Mouse (Mus musculus) kidney, embryonic 16.5 days (tissue): Measurements from ENCODE around the gene 4930579F01Rik. TPM values are rescaled to one million over a fixed set of nuclear protein-coding genes. Genes with fewer than 3 reads are reported as not detected.

Source experiments
- ATAC-seq: fragments of 200-750 bp; cut with Nextera tagmentation; 2 replicates; pipeline ENCODE4 v1.8.0; 2017; ENCODE audit warnings: moderate TSS enrichment; ENCODE audit not compliant: low FRiP score, low TSS enrichment
- H3K27ac ChIP-seq: fragments of 300-500 bp; sonication (generic); 2 replicates; pipeline ENCODE4 v1.5.1; 2014; ENCODE audit warnings: low read length
- H3K27me3 ChIP-seq: fragments of 300-500 bp; sonication (generic); 2 replicates; pipeline ENCODE4 v1.6.1; 2014; ENCODE audit warnings: low read length, control low read depth, mixed read lengths; ENCODE audit not compliant: insufficient read depth
- H3K36me3 ChIP-seq: fragments of 300-500 bp; sonication (generic); 2 replicates; pipeline ENCODE4 v1.6.1; 2014; ENCODE audit warnings: low read length, control low read depth, mixed read lengths; ENCODE audit not compliant: insufficient read depth
- H3K4me1 ChIP-seq: fragments of 300-500 bp; sonication (generic); 2 replicates; pipeline ENCODE4 v1.6.1; 2014; ENCODE audit warnings: low read length, control low read depth, mixed read lengths; ENCODE audit not compliant: insufficient read depth
- H3K4me2 ChIP-seq: fragments of 300-500 bp; sonication (generic); replicated peaks from 2 replicates; pipeline ENCODE4 v1.6.1; 2014; ENCODE audit warnings: low read depth, low read length
- H3K4me3 ChIP-seq: fragments of 300-500 bp; sonication (generic); 2 replicates; pipeline ENCODE4 v1.5.1; 2014; ENCODE audit warnings: mild to moderate bottlenecking, low read length
- H3K9ac ChIP-seq: fragments of 300-500 bp; sonication (generic); replicated peaks from 2 replicates; pipeline ENCODE4 v1.6.1; 2014; ENCODE audit warnings: low read length
- H3K9me3 ChIP-seq: fragments of 300-500 bp; sonication (generic); 2 replicates; pipeline ENCODE4 v1.6.1; 2016; ENCODE audit warnings: low read length, control low read depth
- WGBS: fragments of 180-500 bp; shearing (Covaris S2); extraction: QIAGEN DNeasy Blood & Tissue Kit; methylation state at CpG from one replicate; pipeline ENCODE4 v1.1.7; 2014; 5-methylcytosine and 5-hydroxymethylcytosine counted together
- polyA plus RNA-seq: library from polyadenylated mRNA; unstranded; fragments of >200 nt; fragmentation: Nextera tagmentation; extraction: Ambion mirVana; gene quantifications from 2 replicates; pipeline ENCODE4 v1.2.1, GENCODE M21; 2015

4930579F01Rik gene
- polyA plus RNA-seq, 1 experiment from 2014 or later, result 0.21 TPM

DNA sequence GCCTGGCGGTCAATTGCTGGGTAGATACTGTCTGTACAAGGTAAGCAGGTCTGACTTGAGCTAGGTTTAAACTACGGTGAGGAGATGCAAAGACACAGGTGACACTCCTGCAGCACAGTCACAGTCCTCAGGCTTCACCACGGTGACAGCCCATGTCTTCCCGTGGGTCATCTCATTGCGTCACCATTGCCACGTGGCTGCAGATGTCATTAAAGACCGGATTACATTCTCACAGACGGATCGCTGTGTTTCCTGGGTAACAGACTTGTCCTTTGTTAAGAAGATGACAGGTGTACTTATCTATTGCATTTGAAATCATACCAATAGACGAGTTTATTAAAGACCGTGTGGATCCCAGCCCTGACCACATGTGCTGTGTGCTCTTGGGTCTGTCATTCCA, 27.5 kb upstream of the 4930579F01Rik start:
- Histone ChIP-seq H3K36me3 (no peaks in the 10 kb centered on the region), H3K27ac (no peak overlapping the region), H3K9me3 (no peaks in the 10 kb centered on the region), H3K27me3 (no peaks in the 10 kb centered on the region), H3K4me1 (no peaks in the 10 kb centered on the region), H3K9ac (no peak overlapping the region), H3K4me3 (no peak overlapping the region), H3K4me2 (no peak overlapping the region)
- ATAC-seq, result no peak
- 88% methylated on average over 11 of the region's 11 CpGs for WGBS

DNA sequence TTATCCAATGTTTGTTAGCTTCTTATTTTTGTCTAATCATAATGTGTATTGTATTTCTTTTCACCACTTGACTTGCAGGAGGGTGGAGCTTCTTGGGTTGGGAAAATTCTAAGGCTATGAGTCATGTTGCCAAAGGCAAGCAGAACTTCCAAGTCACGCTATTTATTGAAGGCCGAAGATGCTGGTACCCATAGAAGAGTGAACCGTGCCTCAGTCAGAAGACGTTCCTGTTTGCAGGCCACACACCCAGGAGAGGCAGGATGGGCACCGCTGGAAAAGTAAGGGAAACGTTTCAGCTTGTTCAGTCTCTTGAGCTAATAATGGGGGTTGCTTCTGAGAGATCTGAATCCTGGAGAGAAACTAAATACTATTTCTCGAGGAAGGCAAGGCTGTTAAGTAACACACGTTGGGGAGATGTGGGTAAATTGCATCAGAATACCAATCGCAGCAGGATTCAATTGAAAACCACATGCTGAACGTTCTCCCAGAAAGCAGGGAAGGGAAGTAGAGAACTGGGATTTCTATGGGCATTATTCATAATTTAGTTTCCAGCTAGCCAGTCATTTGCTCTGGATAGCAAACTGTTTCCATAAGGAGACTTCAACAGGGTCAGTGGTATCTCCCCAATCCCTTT, 24.1 kb upstream of the 4930579F01Rik start, which contains the start of gene Adh7:
Gene Adh7, plus strand, starts transcription at position 130 of the 634 bp plus-strand sequence.
- H3K9me3 ChIP-seq, result no peaks in the 10 kb centered on the region
- H3K36me3 ChIP-seq, result no peaks in the 10 kb centered on the region
- WGBS, result 75% methylated on average over 10 of the region's 10 CpGs
- no peak within 1 kb of the TSS for H3K4me2 ChIP-seq
- H3K27ac ChIP-seq, result no peak within 1 kb of the TSS
- no peak within 1 kb of the TSS for H3K9ac ChIP-seq
- H3K4me1 ChIP-seq, result no peaks in the 10 kb centered on the region
- ATAC-seq, result no peak
- H3K27me3 ChIP-seq, result no peaks in the 10 kb centered on the region
- H3K4me3 ChIP-seq, result no peak within 1 kb of the TSS

DNA sequence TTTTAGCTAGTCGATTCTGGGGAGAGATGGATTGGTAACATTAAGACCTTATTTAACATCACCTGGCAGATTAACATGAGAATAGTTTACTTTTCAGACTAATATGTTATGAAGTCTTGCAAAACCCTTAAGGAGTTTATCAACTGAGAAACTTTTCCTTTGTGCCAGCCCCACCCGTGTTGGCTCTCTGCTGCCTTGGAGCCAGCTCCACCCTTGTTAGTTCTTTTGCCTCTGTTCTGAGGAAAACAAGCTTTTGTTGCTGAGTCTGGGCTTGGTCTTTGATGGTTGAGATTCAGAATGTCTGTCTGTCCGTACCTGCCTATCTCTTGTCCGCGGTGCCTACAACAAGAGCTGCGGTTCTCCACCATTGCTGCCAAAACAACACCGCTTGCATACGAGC, 22.5 kb upstream of the 4930579F01Rik start:
- Histone ChIP-seq H3K27ac (no peak overlapping the region), H3K4me1 (no peaks in the 10 kb centered on the region), H3K4me3 (no peak overlapping the region), H3K36me3 (no peaks in the 10 kb centered on the region), H3K4me2 (no peak overlapping the region), H3K9ac (no peak overlapping the region), H3K27me3 (no peaks in the 10 kb centered on the region), H3K9me3 (no peaks in the 10 kb centered on the region)
- 86% methylated on average over 8 of the region's 8 CpGs for WGBS
- ATAC-seq, result no peak

DNA sequence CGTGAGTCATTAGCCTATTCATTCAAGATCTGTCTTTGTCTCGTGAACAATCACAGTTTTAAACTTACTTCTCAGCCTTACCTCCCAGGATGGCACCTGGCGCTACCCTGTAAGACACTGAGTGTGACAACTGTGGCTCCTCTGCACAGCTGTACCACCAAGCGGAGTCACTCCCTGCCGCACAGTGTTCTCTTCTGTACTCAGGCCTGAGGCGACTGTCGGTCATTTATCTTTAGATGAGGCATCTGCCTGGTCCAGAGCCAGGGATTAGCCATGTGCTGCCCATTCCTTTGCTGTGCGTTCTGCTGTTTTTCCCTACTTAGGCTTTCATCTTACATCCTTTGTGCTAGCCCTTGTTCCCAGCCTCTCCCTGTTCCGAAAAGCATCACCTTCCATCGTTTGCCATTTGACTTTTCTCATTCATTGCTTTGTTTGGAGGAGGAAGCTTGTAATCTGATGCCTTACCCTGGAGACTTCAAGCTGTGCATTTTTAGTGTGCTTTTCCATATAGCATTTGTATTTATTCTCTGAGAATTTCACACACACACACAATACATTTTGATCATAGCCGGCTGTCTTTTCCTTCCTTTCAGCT, 21.9 kb upstream of the 4930579F01Rik start:
- H3K27ac ChIP-seq, result no peak overlapping the region

DNA sequence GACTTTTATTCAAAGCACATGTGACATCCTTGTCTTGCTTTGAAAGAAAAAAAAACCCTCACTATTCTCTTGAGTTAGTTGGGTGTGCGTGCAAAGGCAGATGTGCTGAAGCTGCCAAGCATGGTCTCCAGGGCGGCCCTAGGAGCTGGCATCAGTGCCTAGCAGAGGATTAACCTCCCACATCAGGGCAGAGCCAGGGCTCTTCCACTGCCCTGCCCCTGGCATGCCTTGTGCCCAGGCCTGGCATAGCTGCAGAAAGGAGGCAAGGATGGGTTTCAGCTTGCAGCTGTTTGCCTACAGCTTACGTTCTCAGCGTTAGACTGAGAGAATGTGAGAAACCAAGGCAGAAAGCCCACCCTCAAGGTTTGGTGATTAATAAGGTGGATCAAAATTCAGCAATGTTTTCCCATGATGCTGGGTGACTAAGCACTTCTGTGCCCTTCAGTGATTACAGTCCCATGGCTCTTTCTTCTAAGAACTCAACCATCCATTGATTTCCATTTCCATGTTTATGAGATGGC, 18.9 kb upstream of the 4930579F01Rik start:
- ATAC-seq, result no peak
- WGBS, result 91% methylated on average over 4 of the region's 4 CpGs
- no peaks in the 10 kb centered on the region for H3K9me3 ChIP-seq
- H3K9ac ChIP-seq, result no peak overlapping the region
- no peaks in the 10 kb centered on the region for H3K4me1 ChIP-seq
- H3K4me3 ChIP-seq, result no peak overlapping the region
- H3K27me3 ChIP-seq, result no peaks in the 10 kb centered on the region
- H3K27ac ChIP-seq, result no peak overlapping the region
- H3K36me3 ChIP-seq, result no peaks in the 10 kb centered on the region
- no peak overlapping the region for H3K4me2 ChIP-seq

More for the DNA sequence above, 21.9 kb upstream of the 4930579F01Rik start:
- no peak; the same call in 1 of the 2 replicates for ATAC-seq
- 48% methylated on average over 11 of the region's 11 CpGs for WGBS
- Histone ChIP-seq H3K4me1 (no peaks in the 10 kb centered on the region), H3K9me3 (no peaks in the 10 kb centered on the region), H3K9ac (no peak overlapping the region), H3K4me2 (no peak overlapping the region), H3K4me3 (no peak overlapping the region), H3K27me3 (no peaks in the 10 kb centered on the region), H3K36me3 (no peaks in the 10 kb centered on the region)

DNA sequence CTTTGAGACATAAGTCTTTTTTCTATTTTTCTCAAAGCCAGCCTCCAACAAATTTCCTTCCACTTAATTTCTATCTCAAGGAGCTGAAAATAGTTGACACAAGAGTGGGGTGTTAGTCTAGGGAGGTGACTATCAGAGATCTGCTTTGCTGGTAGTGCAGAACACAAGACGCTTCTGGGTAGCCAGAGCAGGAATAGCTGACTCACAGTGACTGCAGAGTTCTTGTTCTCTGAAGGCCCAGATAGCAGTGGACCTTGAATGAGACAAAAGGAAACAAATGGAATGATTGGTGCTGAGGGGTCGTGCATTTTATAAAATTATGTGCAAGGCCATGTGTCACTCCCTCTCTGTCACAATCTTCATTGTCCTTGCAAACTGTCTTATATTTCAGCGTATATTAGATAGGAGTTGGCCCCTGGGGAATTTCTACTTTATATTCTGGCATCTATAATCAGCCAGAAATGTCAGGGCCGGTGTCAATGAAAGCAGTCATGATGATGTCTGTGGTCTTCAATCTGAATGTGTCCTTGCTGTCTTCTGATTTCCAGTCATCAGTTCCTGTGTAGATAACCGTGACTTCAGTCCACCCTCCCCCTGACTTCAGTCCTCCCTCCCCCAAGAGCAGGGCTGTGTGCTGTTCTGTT, 16.9 kb upstream of the 4930579F01Rik start:
- Histone ChIP-seq H3K27ac (no peak overlapping the region), H3K9me3 (peaks cover under 1% of the 10 kb centered on the region), H3K4me2 (no peak overlapping the region), H3K36me3 (no peaks in the 10 kb centered on the region), H3K4me1 (no peaks in the 10 kb centered on the region), H3K9ac (no peak overlapping the region), H3K4me3 (no peak overlapping the region), H3K27me3 (no peaks in the 10 kb centered on the region)
- 74% methylated on average over 5 of the region's 5 CpGs for WGBS
- ATAC-seq, result no peak

DNA sequence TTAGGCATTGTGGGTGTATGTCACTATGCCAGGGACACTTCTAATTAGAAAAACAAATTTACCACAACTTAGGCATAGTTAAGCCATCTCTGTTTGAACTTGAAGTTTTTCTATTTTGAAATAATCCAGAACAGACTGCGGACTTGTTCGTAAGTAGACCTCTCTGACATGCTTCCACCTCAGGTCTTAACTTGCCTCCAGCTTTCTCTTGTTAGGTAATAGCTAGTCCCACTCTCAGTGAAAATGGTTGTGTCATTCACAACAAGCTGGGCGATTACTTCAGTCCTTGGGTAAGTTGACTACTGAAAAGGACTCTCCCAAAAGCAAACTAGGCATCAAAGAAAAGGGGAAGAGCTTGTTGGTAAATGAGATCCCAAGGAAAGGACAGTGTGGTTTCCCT, 15.2 kb upstream of the 4930579F01Rik start:
- H3K4me3 ChIP-seq, result no peak overlapping the region
- no peaks in the 10 kb centered on the region for H3K27me3 ChIP-seq
- peaks cover 6% of the 10 kb centered on the region for H3K9me3 ChIP-seq
- no peak for ATAC-seq
- H3K4me2 ChIP-seq, result no peak overlapping the region
- H3K36me3 ChIP-seq, result no peaks in the 10 kb centered on the region
- H3K4me1 ChIP-seq, result no peaks in the 10 kb centered on the region
- H3K27ac ChIP-seq, result no peak overlapping the region
- H3K9ac ChIP-seq, result no peak overlapping the region
- 91% methylated on average over 3 of the region's 3 CpGs for WGBS

DNA sequence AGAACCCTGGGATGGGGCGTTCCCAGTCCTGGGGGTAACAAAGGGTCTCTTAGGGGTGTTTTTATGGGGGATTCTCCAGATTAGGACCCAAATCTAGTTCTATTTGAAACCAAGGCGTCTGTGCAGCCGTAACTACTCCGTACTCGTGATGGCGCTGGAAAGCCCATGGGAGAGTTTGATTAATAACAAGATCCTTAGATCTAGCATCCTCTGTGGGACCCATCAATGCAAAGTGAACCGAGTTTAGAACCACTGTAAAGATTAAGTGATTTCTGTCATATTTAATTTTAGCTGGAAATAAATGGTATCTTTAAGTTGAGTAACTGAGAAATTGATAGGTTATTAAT, 5.1 kb upstream of the 4930579F01Rik start:
- H3K9me3 ChIP-seq, result no peaks in the 10 kb centered on the region
- H3K4me2 ChIP-seq, result peak overlapping the region; percentile 53
- no peaks in the 10 kb centered on the region for H3K4me1 ChIP-seq
- H3K27ac ChIP-seq, result no peak overlapping the region
- ATAC-seq, result 0 out of 2 replicates have a peak, but pooled peaks have one; percentile 32
- WGBS, result 70% methylated on average over 7 of the region's 7 CpGs
- H3K27me3 ChIP-seq, result no peaks in the 10 kb centered on the region
- no peaks in the 10 kb centered on the region for H3K36me3 ChIP-seq
- H3K4me3 ChIP-seq, result no peak overlapping the region
- peak overlapping the region; percentile 61 for H3K9ac ChIP-seq

DNA sequence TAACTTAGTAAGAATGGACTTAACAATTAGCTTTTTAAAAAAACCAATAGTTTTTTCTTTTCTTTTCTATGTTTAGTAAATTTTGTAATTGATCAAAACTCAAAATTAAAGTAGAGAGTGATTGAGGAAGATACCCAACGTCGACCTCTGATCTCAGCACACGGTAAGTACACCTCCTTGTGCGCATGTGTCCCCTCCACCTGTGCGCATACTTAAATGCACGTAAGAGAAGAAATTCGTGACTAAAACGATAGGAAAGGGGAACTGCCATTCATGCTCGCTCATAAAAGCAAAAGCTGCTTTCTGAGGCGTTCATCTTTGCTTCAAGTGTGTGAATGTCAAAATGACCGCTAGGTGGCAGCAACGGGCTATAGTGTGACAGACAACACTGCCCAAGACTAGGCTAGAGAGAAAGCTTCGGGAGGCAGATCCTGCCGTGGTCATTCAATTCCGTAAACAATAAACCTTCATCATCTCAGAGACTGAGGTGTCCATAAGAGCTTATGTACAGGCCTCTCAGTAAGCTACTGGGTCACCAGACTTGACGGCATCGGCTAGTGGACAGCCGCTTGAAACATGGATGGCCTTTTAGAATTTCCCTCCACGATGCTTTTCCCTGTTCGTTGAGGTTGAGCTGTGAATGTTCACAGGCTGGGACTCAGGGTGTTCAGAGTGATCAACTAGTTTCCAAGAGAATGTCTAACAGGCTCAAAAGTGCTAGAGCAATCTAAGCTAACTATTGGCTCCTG, 4.5 kb upstream of the 4930579F01Rik start:
- Histone ChIP-seq H3K27ac (no peak overlapping the region), H3K27me3 (no peaks in the 10 kb centered on the region), H3K4me3 (peak overlapping the region; percentile 30), H3K9me3 (no peaks in the 10 kb centered on the region), H3K4me2 (peak overlapping the region; percentile 53), H3K9ac (peak overlapping the region; percentile 61), H3K36me3 (no peaks in the 10 kb centered on the region), H3K4me1 (no peaks in the 10 kb centered on the region)
- ATAC-seq, result peak; percentile 90
- WGBS, result 21% methylated on average over 20 of the region's 20 CpGs
